Mouse (Mus musculus) R1 (cell line): ENCODE data around the gene Tbk1.
A peak's percentile ranks its signal among the peaks of the same experiment; 100 is the strongest.

Experiments used
- DNase-seq: peaks from one replicate; pipeline ENCODE4 v3.0.0-alpha.2; 2018; ENCODE audit warnings: low read depth, low spot score

Gene Tbk1

GRCm38 (mm10) chr10:121543577-121543976 is 43.0 kb downstream of the Tbk1 start:
- no peak for DNase-seq

GRCm38 (mm10) chr10:121542156-121542555 is 44.4 kb downstream of the Tbk1 start:
- peak; percentile 59 for DNase-seq

- DNase-seq = no peak
Measured at GRCm38 (mm10) chr10:121534995-121535394, 51.6 kb downstream of the Tbk1 start.

- DNase-seq = peak; percentile 73
Measured at GRCm38 (mm10) chr10:121533137-121533872, 53.3 kb downstream of the Tbk1 start.

- DNase-seq = no peak
Measured at GRCm38 (mm10) chr10:121531541-121531940, 55.0 kb downstream of the Tbk1 start.

GRCm38 (mm10) chr10:121530365-121531003 is 56.1 kb downstream of the Tbk1 start:
- DNase-seq = no peak

- no peak for DNase-seq
Measured at GRCm38 (mm10) chr10:121529261-121529660, 57.3 kb downstream of the Tbk1 start.

GRCm38 (mm10) chr10:121528470-121528869 is 58.1 kb downstream of the Tbk1 start:
- DNase-seq = no peak

- DNase-seq = peak; percentile 61
Measured at GRCm38 (mm10) chr10:121527114-121527513, 59.5 kb downstream of the Tbk1 start.

GRCm38 (mm10) chr10:121520923-121521585 is 65.5 kb downstream of the Tbk1 start:
- DNase-seq = peak; percentile 52

GRCm38 (mm10) chr10:121519710-121520109 is 66.9 kb downstream of the Tbk1 start:
- no peak for DNase-seq

GRCm38 (mm10) chr10:121516008-121516600 is 70.5 kb downstream of the Tbk1 start:
- DNase-seq = peak; percentile 86

- DNase-seq = peak; percentile 49
Measured at GRCm38 (mm10) chr10:121509751-121510643, 76.6 kb downstream of the Tbk1 start.

- peak; percentile 41 for DNase-seq
Measured at GRCm38 (mm10) chr10:121507755-121508544, 78.6 kb downstream of the Tbk1 start.

- peak; percentile 91 for DNase-seq
Measured at GRCm38 (mm10) chr10:121506731-121507583, 79.6 kb downstream of the Tbk1 start.

- no peak for DNase-seq
Measured at GRCm38 (mm10) chr10:121505929-121506328, 80.7 kb downstream of the Tbk1 start.

GRCm38 (mm10) chr10:121504973-121505911 is 81.3 kb downstream of the Tbk1 start:
- DNase-seq = peak; percentile 92

GRCm38 (mm10) chr10:121501160-121501559 is 85.4 kb downstream of the Tbk1 start:
- peak; percentile 92 for DNase-seq
